Mouse (Mus musculus) erythroblast, embryonic 14.5 days (primary cell): ENCODE measurements at regions not wholly inside any gene's neighbourhood (a gene's known extent, or its start where the extent isn't known, plus 50 kb on each side); places are given as distances from the start of the nearest gene placed in this dataset.

Experiments used
- H3K27me3 ChIP-seq: 2 replicates; pipeline ENCODE4 v1.6.1; 2012; ENCODE audit warnings: inconsistent platforms; ENCODE audit not compliant: control insufficient read depth
- H3K36me3 ChIP-seq: 2 replicates; pipeline ENCODE4 v1.6.1; 2012; ENCODE audit warnings: mild to moderate bottlenecking, inconsistent platforms; ENCODE audit not compliant: control insufficient read depth
- H3K4me1 ChIP-seq: 2 replicates; pipeline ENCODE4 v1.6.1; 2012; ENCODE audit warnings: inconsistent platforms; ENCODE audit not compliant: control insufficient read depth
- H3K4me3 ChIP-seq: replicated peaks from 2 replicates; pipeline ENCODE3; 2012; ENCODE audit warnings: moderate library complexity, mild to moderate bottlenecking, inconsistent platforms
- H3K9me3 ChIP-seq: 2 replicates; pipeline ENCODE4 v1.6.1; 2012; ENCODE audit warnings: low read length, inconsistent platforms, mixed read lengths; ENCODE audit not compliant: control insufficient read depth
- GATA1 ChIP-seq: IDR thresholded peaks from 2 replicates; pipeline ENCODE4 v1.6.1; 2012; ENCODE audit warnings: low read length, inconsistent platforms, mixed read lengths
- TAL1 ChIP-seq: IDR thresholded peaks from 3 replicates; pipeline ENCODE4 v1.6.1; 2012; ENCODE audit warnings: low read length, inconsistent platforms, mixed read lengths

DNA sequence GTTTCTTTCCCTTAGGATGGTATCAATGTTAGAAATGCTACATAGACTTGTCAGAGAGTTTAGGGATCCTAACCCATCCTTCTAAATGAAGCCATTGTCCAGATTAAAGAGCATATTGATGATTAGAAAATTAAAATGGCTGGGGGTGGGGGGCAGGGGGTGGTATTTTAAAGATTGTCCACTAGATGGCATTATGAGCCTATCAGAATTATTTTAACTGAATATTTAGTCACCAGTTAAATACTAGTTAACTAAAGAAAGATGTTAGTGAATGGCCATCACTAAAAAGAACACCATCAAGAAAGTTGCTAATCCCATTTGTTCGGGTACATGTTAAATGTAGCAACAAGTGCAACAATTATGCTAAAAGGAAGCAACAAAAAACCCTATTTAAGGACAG lies 1909.6 kb upstream of the 5930422O12Rik start:
- Histone ChIP-seq H3K27me3 (no peaks in the 10 kb centered on the region), H3K36me3 (no peaks in the 10 kb centered on the region), H3K4me3 (no peak overlapping the region)

DNA sequence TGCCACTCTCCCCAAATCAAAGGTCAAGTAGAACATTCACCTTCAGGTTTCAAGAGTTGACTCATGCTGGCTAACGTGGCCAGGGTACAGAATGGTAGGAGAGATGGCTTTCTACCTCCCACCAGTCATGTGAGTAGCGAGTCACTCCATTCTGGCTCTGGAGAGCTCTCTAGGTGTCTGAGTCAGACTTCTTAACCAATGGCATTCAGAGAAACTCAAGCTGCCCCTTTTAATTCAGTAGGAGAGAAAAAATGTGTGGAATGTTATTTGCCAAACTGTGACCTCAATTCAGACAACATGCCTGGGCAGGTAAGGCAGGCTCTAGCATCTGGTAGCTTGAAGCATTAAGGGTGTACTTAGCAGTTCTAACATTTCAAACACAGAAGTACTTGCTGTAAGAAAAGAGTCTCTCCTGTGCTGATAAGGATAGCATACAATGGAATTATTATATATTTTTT lies 1907.5 kb upstream of the 5930422O12Rik start:
- H3K9me3 ChIP-seq: no peaks in the 10 kb centered on the region
- no peaks in the 10 kb centered on the region for H3K27me3 ChIP-seq
- no peak for TF ChIP-seq TAL1
- no peak for TF ChIP-seq GATA1
- H3K4me1 ChIP-seq: no peaks in the 10 kb centered on the region
- no peak overlapping the region for H3K4me3 ChIP-seq
- no peaks in the 10 kb centered on the region for H3K36me3 ChIP-seq

More for the DNA sequence above, 1909.6 kb upstream of the 5930422O12Rik start:
- no peaks in the 10 kb centered on the region for H3K4me1 ChIP-seq
- TF ChIP-seq GATA1: no peak
- TF ChIP-seq TAL1: no peak
- no peaks in the 10 kb centered on the region for H3K9me3 ChIP-seq

DNA sequence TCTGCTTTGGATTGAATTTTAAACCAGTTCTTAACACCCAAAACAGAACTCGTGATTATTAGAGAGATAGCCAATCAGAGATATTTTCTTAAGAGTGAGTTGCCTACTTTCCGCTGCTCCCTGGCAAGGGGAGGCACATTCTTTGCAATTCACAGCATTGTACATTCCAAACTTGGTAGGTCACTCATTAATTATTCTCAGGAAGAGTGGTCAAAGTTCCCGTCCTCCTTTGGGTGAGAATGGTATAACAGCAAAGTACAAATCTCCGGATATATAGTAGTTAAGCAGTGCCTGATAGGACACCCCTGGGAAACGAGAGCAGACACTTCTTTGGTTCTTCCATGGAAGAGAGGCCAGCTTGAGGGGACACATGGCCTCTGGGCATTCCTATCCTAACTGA lies 1903.4 kb upstream of the 5930422O12Rik start:
- TF ChIP-seq GATA1 (no peak), TAL1 (no peak)
- H3K4me3 ChIP-seq: no peak overlapping the region
- no peaks in the 10 kb centered on the region for H3K36me3 ChIP-seq
- no peaks in the 10 kb centered on the region for H3K4me1 ChIP-seq
- no peaks in the 10 kb centered on the region for H3K9me3 ChIP-seq
- no peaks in the 10 kb centered on the region for H3K27me3 ChIP-seq

DNA sequence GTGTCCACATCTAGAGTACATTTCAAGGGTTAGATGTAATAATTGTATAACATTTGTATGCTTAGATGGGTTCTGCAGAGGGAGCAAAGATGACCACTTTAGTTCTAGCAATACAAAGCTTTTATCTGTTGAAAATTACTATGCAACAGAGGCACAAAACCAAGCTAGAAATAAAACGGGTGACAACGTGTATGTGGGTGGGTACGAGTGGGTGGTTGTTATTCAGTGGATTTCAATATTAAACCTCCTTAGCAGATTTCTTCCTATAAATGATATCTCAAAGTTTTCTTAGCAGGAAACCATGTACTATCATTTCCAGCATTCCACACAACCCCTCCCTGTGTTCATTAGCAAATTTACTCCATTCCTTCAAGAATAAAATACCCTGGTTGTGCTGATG lies 1889.3 kb upstream of the 5930422O12Rik start:
- Histone ChIP-seq H3K4me3 (no peak overlapping the region), H3K36me3 (no peaks in the 10 kb centered on the region), H3K4me1 (no peaks in the 10 kb centered on the region), H3K9me3 (no peaks in the 10 kb centered on the region), H3K27me3 (no peaks in the 10 kb centered on the region)
- no peak for TF ChIP-seq TAL1
- no peak for TF ChIP-seq GATA1

DNA sequence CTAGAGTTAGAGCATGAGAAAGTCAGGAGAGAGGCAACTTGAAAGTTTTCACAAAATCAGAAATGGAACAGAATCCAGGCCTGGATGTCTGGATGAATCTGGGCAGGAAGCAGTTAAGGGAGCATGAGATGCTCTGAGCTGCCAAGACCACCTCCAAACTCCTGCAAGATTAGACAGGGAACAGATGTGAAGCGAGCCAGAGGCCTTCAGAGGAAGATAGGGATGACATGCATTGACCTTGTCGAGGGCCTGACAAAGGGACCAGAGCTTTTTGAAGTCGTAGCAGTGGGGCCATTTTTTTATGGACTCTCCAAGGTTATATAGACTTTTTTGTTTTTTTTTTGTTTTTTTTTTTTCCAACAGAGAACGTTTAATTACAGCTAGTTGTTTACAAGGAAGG lies 1886.9 kb upstream of the 5930422O12Rik start:
- Histone ChIP-seq H3K4me3 (no peak overlapping the region), H3K27me3 (no peaks in the 10 kb centered on the region), H3K9me3 (no peaks in the 10 kb centered on the region), H3K4me1 (no peaks in the 10 kb centered on the region), H3K36me3 (no peaks in the 10 kb centered on the region)
- TF ChIP-seq TAL1 (no peak), GATA1 (no peak)

DNA sequence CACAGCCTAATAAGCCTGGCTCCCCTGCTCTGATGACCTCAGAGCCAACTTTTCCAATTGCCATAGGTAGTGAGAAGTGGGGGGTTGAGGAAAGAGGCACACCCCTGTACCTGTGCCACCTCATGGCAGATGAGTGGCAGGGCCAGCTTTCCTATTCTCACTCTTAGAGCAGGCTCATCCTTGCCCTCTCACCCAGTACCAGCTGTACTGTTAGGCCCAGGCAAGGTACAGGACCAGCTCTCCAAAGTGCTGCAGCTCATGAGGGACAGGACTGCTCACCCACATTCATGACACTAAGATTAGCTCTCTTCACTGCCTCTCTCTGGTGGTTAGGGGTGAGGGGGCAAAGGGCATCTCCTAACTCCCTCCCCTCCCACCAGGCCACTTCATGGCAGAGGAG lies 1854.4 kb upstream of the 5930422O12Rik start:
- Histone ChIP-seq H3K4me1 (no peaks in the 10 kb centered on the region), H3K36me3 (no peaks in the 10 kb centered on the region), H3K27me3 (no peaks in the 10 kb centered on the region), H3K9me3 (no peaks in the 10 kb centered on the region), H3K4me3 (no peak overlapping the region)
- TF ChIP-seq GATA1 (no peak), TAL1 (no peak)

DNA sequence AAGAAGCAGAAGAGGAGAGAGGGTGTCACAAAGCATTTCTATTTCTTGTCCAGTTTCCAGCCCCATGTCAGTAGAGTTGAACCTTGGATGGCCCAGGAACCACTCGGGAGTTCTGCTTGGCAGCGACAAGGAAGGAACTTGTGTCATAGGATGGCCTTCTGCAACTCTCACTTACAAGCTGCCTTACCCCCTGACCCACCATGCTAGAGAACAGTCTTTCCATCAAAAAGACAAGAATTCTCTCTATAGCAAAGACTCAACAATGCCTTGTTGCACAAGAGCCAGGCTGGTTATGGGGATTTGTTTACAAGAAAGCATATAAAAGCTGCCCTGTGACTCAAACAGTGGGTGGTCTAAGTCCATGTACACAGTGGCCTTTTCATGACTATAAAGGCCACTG lies 1852.4 kb upstream of the 5930422O12Rik start:
- H3K4me3 ChIP-seq: no peak overlapping the region
- TF ChIP-seq TAL1: no peak
- TF ChIP-seq GATA1: no peak
- H3K9me3 ChIP-seq: no peaks in the 10 kb centered on the region; the same call in 1 of the 2 replicates
- H3K36me3 ChIP-seq: no peaks in the 10 kb centered on the region
- no peaks in the 10 kb centered on the region for H3K27me3 ChIP-seq
- H3K4me1 ChIP-seq: no peaks in the 10 kb centered on the region

DNA sequence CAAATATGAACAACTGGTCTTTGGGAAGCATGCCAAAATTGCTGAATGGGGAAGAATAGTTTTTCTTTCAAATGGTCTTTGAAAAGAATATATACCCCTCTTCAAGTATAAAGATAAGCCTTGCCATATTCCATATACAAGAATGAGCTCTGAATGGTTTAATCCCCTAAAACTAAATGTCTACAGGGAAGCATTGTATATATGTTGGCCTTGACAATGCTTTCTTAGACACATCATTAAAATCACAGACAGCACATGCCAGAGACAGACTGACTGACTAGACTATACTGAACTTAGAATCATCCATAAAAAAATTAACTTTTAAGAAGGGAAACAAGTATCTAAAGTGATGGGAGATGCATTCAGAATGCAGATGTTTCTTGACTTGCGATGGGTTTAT lies 1843.8 kb upstream of the 5930422O12Rik start:
- no peaks in the 10 kb centered on the region for H3K4me1 ChIP-seq
- TF ChIP-seq TAL1 (no peak), GATA1 (no peak)
- H3K4me3 ChIP-seq: no peak overlapping the region
- H3K9me3 ChIP-seq: no peaks in the 10 kb centered on the region
- no peaks in the 10 kb centered on the region for H3K27me3 ChIP-seq
- H3K36me3 ChIP-seq: no peaks in the 10 kb centered on the region

DNA sequence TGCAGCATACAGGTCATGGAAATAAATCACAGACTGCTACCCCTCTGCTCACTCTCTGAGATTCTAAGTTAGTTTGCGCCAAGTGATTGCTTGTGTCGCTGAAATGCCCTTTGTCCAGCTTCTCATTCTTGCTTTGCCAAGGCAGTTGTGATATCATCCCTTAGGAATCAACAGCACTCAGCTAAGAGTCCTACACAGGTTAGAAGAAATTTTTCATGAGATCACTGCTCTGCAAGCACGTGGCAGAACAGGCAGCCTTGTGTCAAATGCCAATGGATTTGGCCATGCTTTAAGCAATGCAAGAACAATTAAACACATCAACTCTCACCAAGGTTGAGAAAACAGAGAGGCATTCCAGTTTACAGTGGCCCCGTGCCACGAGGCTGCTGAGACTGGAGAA lies 1829.0 kb upstream of the 5930422O12Rik start:
- Histone ChIP-seq H3K4me1 (no peaks in the 10 kb centered on the region), H3K4me3 (no peak overlapping the region), H3K27me3 (no peaks in the 10 kb centered on the region), H3K9me3 (no peaks in the 10 kb centered on the region), H3K36me3 (no peaks in the 10 kb centered on the region)
- TF ChIP-seq GATA1: no peak
- no peak for TF ChIP-seq TAL1

DNA sequence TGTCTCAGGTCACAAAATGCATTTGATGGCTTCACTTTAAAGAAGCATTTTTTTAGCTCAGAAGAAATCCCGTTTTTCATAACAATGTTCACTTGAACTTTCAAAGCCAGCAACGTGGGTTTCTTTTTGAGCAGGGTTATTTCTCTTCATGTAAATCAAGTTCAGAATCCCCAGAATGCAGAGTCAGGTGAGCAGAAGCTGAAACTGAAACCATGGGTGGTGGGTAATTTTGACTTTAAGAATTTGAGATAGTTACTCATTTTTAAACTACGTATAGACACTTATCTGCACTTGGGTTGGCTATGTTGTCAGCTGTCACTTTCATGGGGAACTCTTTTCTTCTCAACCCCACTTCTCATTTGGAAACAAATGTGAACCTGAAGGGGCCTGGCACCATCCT lies 1827.5 kb upstream of the 5930422O12Rik start:
- TF ChIP-seq TAL1 (no peak), GATA1 (no peak)
- Histone ChIP-seq H3K36me3 (no peaks in the 10 kb centered on the region), H3K9me3 (no peaks in the 10 kb centered on the region), H3K4me1 (no peaks in the 10 kb centered on the region), H3K4me3 (no peak overlapping the region), H3K27me3 (no peaks in the 10 kb centered on the region)
